Mouse (Mus musculus): ENCODE data around the gene Bcat1. TPM values are rescaled to one million over a fixed set of nuclear protein-coding genes. Genes with fewer than 3 reads are reported as not detected.

The Bcat1 gene
- total and polyA plus RNA-seq, 2 experiments from 2014 or later, result 59.7 to 94.3 TPM

DNA sequence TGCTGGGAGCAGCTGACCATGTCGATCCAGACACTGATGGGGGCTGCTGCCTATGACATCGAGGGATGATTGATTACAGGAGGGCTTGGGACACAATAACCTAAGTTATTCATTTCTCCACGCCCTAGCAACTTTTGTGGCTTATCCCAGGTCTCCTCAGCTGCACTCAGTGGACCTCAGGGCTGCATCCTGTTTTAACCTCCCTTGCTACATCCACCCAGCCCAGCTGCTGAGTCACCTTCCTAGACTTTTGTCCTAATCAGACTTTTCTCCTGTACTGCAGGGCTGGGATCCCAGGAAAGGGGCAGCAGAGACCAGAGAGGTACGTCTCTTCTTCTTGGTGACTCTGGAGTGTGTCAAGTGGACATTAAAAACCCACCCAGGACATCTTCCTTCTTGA, 19.9 kb downstream of the Bcat1 start:
- H3K36me3 ChIP-seq (ENCODE audit: insufficient read depth, low read length), result no peaks in the 10 kb centered on the region
- WGBS, result 84% methylated on average over 4 of the region's 4 CpGs

DNA sequence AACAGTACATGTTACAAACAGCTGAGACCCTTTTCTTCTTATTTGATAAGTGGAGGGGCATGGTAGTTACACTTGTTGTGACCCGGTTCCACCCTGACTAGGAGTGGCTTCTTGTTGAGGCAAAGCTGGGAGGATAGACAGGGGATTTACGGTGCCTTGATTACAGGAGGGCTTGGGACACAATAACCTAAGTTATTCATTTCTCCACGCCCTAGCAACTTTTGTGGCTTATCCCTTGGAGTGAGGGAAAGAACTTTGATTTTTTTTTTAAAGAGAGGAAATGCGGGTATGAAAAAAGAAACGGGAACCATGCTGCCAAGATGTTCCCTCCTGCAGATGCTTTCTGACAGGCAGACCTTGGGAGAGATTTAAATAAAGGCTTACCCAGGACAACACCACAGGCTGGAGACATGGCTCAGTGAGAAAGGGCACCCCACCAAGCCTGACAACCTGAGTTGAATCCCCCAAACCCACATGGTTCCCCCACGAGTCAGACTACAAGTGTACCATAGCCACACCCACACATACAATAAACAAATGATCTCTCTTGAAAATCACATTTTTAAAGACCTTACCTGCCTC, 20.6 kb downstream of the Bcat1 start:
- Histone ChIP-seq H3K4me3 (ENCODE audit: low read length) (no peak overlapping the region), H3K27ac (no peak overlapping the region), H3K27me3 (ENCODE audit: insufficient read depth, low read length) (no peaks in the 10 kb centered on the region), H3K4me2 (ENCODE audit: low read depth, low read length) (no peak overlapping the region), H3K9me3 (ENCODE audit: low read length) (no peaks in the 10 kb centered on the region), H3K9ac (replicated peaks; ENCODE audit: low read length) (no peak overlapping the region), H3K4me1 (ENCODE audit: insufficient read depth, low read length) (no peaks in the 10 kb centered on the region), H3K36me3 (ENCODE audit: insufficient read depth, low read length) (no peaks in the 10 kb centered on the region)
- TF ChIP-seq CTCF (IDR thresholded peaks at IDR 0.05; ENCODE audit: low read depth), result no peak
- ATAC-seq, result no peak
- no peak for DNase-seq (ENCODE audit: low spot score)
- WGBS, result 50% methylated on average over 6 of the region's 6 CpGs

More for the DNA sequence above, 19.9 kb downstream of the Bcat1 start:
- no peak overlapping the region for H3K9ac ChIP-seq (replicated peaks; ENCODE audit: low read length)
- H3K9me3 ChIP-seq (ENCODE audit: low read length), result no peaks in the 10 kb centered on the region
- H3K4me1 ChIP-seq (ENCODE audit: insufficient read depth, low read length), result no peaks in the 10 kb centered on the region
- no peak overlapping the region for H3K4me2 ChIP-seq (ENCODE audit: low read depth, low read length)
- no peak for DNase-seq (ENCODE audit: low spot score)
- TF ChIP-seq CTCF (IDR thresholded peaks at IDR 0.05; ENCODE audit: low read depth), result no peak
- no peak overlapping the region for H3K27ac ChIP-seq
- no peaks in the 10 kb centered on the region for H3K27me3 ChIP-seq (ENCODE audit: insufficient read depth, low read length)
- no peak for ATAC-seq
- no peak overlapping the region for H3K4me3 ChIP-seq (ENCODE audit: low read length)

GRCm38 (mm10) chr6:145052669-145053068, 23.3 kb downstream of the Bcat1 start:
- H3K36me3 ChIP-seq (ENCODE audit: insufficient read depth, low read length), result no peaks in the 10 kb centered on the region
- H3K4me2 ChIP-seq (ENCODE audit: low read depth, low read length), result no peak overlapping the region
- no peaks in the 10 kb centered on the region for H3K27me3 ChIP-seq (ENCODE audit: insufficient read depth, low read length)
- no peaks in the 10 kb centered on the region for H3K9me3 ChIP-seq (ENCODE audit: low read length)
- ATAC-seq (no peak), DNase-seq (ENCODE audit: low spot score) (no peak)
- WGBS, result 69% methylated on average over 2 of the region's 2 CpGs
- H3K9ac ChIP-seq (replicated peaks; ENCODE audit: low read length), result no peak overlapping the region
- TF ChIP-seq CTCF (IDR thresholded peaks at IDR 0.05; ENCODE audit: low read depth), result no peak
- H3K27ac ChIP-seq, result no peak overlapping the region
- no peaks in the 10 kb centered on the region for H3K4me1 ChIP-seq (ENCODE audit: insufficient read depth, low read length)
- H3K4me3 ChIP-seq (ENCODE audit: low read length), result no peak overlapping the region

DNA sequence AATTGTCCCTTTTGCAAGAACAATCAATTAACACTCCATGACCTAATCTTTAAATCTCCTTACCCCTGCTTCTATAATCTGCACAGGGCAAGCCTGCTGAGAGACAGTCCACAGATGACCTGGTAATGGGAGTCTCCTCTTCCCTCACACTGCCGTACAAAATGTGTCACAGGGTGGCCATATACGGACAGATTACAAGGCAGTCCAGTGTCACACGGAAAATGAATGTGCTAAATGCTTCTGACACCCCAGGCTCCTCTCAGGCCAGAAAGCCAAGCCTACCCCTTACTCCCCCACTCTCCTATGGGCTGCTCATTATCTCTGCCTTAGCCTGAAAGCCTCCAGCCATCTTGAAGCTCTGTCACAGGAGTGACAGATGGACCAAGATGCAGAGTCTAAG, 25.1 kb downstream of the Bcat1 start:
- no peak for TF ChIP-seq CTCF (IDR thresholded peaks at IDR 0.05; ENCODE audit: low read depth)
- H3K9ac ChIP-seq (replicated peaks; ENCODE audit: low read length), result no peak overlapping the region
- no peaks in the 10 kb centered on the region for H3K9me3 ChIP-seq (ENCODE audit: low read length)
- DNase-seq (ENCODE audit: low spot score) (no peak), ATAC-seq (no peak)
- H3K4me3 ChIP-seq (ENCODE audit: low read length), result no peak overlapping the region
- H3K4me1 ChIP-seq (ENCODE audit: insufficient read depth, low read length), result 0 out of 2 replicates have a peak, but pooled peaks cover 4% of the 10 kb centered on the region
- 26% methylated on average over 3 of the region's 3 CpGs for WGBS
- no peak overlapping the region for H3K27ac ChIP-seq
- H3K36me3 ChIP-seq (ENCODE audit: insufficient read depth, low read length), result no peaks in the 10 kb centered on the region
- no peak overlapping the region for H3K4me2 ChIP-seq (ENCODE audit: low read depth, low read length)
- H3K27me3 ChIP-seq (ENCODE audit: insufficient read depth, low read length), result no peaks in the 10 kb centered on the region

DNA sequence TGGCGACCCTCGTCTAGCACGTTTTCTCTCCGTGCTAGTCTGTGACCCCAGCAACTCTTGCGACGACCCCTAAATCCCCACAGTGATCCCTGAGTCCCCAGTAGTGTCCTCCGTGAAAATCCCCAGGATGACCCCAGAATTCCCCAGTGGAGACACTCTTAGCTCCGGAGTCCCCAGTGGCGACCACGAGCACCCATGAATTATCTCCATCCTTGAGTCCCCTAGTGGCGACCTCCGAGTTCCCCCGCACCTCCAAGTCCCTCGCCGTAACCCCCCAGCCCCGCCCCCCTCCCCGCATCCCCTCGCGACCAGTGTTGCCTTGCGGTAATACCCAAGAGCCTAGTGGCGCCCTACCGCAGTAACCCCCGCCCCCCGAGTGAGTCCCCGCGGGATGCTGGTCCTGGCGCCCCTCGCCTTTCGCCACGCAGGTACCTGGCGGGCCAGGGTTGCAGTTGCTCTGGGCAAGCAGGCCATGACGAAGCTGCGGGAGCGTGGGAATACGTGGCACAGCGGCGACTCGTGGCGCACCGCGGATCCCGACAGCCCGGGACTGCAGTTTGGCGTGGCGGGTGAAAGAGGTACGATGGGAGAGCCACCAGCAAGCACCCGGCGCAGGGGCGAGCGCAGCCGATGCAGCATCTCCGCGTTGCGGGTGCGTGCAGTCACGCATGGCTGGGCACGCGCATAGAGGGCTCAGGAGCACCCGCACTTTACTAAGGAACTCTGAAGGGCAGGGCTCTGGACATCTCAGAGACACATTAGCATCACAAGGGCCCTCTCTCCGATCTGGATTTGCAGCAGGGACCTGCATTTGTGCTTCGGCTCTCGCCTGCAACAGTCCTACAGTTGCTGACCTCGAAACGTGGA, 27.6 kb downstream of the Bcat1 start:
- peak; percentile 67 for ATAC-seq
- no peaks in the 10 kb centered on the region for H3K27me3 ChIP-seq (ENCODE audit: insufficient read depth, low read length)
- peak; percentile 65 for DNase-seq (ENCODE audit: low spot score)
- peak overlapping the region; percentile 67 for H3K9ac ChIP-seq (replicated peaks; ENCODE audit: low read length)
- no peaks in the 10 kb centered on the region for H3K9me3 ChIP-seq (ENCODE audit: low read length)
- peak overlapping the region; percentile 84 for H3K27ac ChIP-seq
- H3K4me1 ChIP-seq (ENCODE audit: insufficient read depth, low read length), result 0 out of 2 replicates have a peak, but pooled peaks cover 13% of the 10 kb centered on the region
- H3K4me2 ChIP-seq (ENCODE audit: low read depth, low read length), result peak overlapping the region; percentile 82
- 0 out of 2 replicates have a peak, but pooled peaks have one; percentile 13 for TF ChIP-seq CTCF (IDR thresholded peaks at IDR 0.05; ENCODE audit: low read depth)
- 1% methylated on average over 64 of the region's 64 CpGs for WGBS
- no peaks in the 10 kb centered on the region for H3K36me3 ChIP-seq (ENCODE audit: insufficient read depth, low read length)
- peak overlapping the region; percentile 61 for H3K4me3 ChIP-seq (ENCODE audit: low read length)

GRCm38 (mm10) chr6:145047445-145047857, 28.5 kb downstream of the Bcat1 start:
- DNase-seq (ENCODE audit: low spot score) (peak; percentile 86), ATAC-seq (peak; percentile 68)
- WGBS, result 3% methylated on average over 15 of the region's 15 CpGs
- H3K9ac ChIP-seq (replicated peaks; ENCODE audit: low read length), result peak overlapping the region; percentile 67
- H3K27ac ChIP-seq, result peak overlapping the region; percentile 84
- no peaks in the 10 kb centered on the region for H3K27me3 ChIP-seq (ENCODE audit: insufficient read depth, low read length)
- 0 out of 2 replicates have a peak, but pooled peaks cover 13% of the 10 kb centered on the region for H3K4me1 ChIP-seq (ENCODE audit: insufficient read depth, low read length)
- no peak for TF ChIP-seq CTCF (IDR thresholded peaks at IDR 0.05; ENCODE audit: low read depth)
- H3K4me3 ChIP-seq (ENCODE audit: low read length), result peak overlapping the region; percentile 61
- peak overlapping the region; percentile 82 for H3K4me2 ChIP-seq (ENCODE audit: low read depth, low read length)
- no peaks in the 10 kb centered on the region for H3K36me3 ChIP-seq (ENCODE audit: insufficient read depth, low read length)
- H3K9me3 ChIP-seq (ENCODE audit: low read length), result no peaks in the 10 kb centered on the region

Measured in hindbrain, postnatal 0 days (tissue).